Mouse (Mus musculus): ENCODE measurements around the gene Usp5. TPM values are rescaled to one million over a fixed set of nuclear protein-coding genes. Genes with fewer than 3 reads are reported as not detected.
"Not testable (repeated sequence)": the region's sequence is repeated elsewhere in the genome, so short reads cannot be mapped to it uniquely, and the experiment has no call there.

The Usp5 gene
- polyA plus RNA-seq, 1 experiment from 2014 or later = 121 TPM

GRCm38 (mm10) chr6:124811403-124811665, 17.9 kb downstream of the Usp5 start:
- H3K9me3 ChIP-seq (ENCODE audit: control insufficient read depth, low read depth, low read length) = no peaks in the 10 kb centered on the region
- H3K27ac ChIP-seq (ENCODE audit: low read length) = no peak overlapping the region
- no peaks in the 10 kb centered on the region for H3K27me3 ChIP-seq (ENCODE audit: control insufficient read depth, insufficient read depth, low read length)
- H3K4me2 ChIP-seq (replicated peaks; ENCODE audit: low read depth, low read length) = no peak overlapping the region
- no peak for ATAC-seq (ENCODE audit: insufficient number of reproducible peaks, insufficient read depth, low FRiP score, low read depth)
- H3K4me3 ChIP-seq (ENCODE audit: low read depth, low read length) = no peak overlapping the region
- peaks cover 27% of the 10 kb centered on the region for H3K4me1 ChIP-seq (ENCODE audit: control insufficient read depth, insufficient read depth, low read length)
- peaks cover 25% of the 10 kb centered on the region for H3K36me3 ChIP-seq (ENCODE audit: control insufficient read depth, insufficient read depth, low read length)
- WGBS = 83% methylated on average over 4 of the region's 4 CpGs
- H3K9ac ChIP-seq (replicated peaks; ENCODE audit: low read depth, low read length) = no peak overlapping the region

DNA sequence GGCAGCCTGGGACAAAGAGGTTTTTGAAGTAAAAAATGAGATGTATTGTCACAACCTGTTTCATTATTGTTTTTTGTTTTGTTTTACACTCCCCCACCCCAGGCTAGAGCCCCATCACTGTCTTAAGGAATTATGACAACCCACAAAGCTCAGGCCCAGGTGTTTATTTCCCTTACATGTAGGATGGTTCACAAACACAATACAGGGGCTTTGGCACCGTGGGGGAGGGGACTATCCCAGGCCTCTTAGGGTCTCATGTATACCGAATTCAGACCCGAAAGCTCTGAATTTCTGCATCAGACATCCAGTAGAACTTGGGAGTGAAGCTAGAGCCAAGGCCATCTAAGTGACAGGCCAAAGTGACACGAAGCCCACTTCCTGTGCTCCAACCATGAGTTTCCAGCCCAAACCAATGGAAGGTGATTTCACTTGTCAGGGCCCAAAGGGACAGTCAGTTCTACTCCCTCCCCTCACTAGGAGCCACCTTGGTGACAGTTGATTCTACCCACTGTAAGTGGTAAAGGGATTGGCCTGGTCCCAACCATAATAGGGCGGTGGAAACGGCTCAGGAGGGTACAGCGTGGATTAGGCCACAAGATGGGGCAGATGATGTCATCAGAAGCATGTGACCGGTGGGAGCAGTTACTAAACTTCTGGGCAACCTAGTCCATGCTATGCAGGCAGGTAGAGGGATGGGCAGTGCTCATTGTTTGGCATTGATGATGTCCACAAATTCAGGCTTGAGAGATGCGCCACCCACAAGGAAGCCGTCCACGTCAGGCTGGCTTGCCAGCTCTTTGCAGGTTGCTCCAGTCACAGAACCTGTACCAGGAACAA, 18.5 kb downstream of the Usp5 start:
- H3K9ac ChIP-seq (replicated peaks; ENCODE audit: low read depth, low read length) = not testable (repeated sequence)

GRCm38 (mm10) chr6:124809775-124810538, 19.3 kb downstream of the Usp5 start:
- ATAC-seq (ENCODE audit: insufficient number of reproducible peaks, insufficient read depth, low FRiP score, low read depth) = no peak
- H3K4me2 ChIP-seq (replicated peaks; ENCODE audit: low read depth, low read length) = peak overlapping the region; percentile 98
- H3K9ac ChIP-seq (replicated peaks; ENCODE audit: low read depth, low read length) = peak overlapping the region; percentile 71; the same call in 1 of the 2 replicates
- WGBS = 45% methylated on average over 14 of the region's 14 CpGs
- peak overlapping the region; percentile 59 for H3K4me3 ChIP-seq (ENCODE audit: low read depth, low read length)
- H3K27ac ChIP-seq (ENCODE audit: low read length) = peak overlapping the region; percentile 93
- H3K9me3 ChIP-seq (ENCODE audit: control insufficient read depth, low read depth, low read length) = no peaks in the 10 kb centered on the region
- H3K36me3 ChIP-seq (ENCODE audit: control insufficient read depth, insufficient read depth, low read length) = peaks cover 20% of the 10 kb centered on the region
- H3K27me3 ChIP-seq (ENCODE audit: control insufficient read depth, insufficient read depth, low read length) = no peaks in the 10 kb centered on the region
- H3K4me1 ChIP-seq (ENCODE audit: control insufficient read depth, insufficient read depth, low read length) = peaks cover 31% of the 10 kb centered on the region

More for the DNA sequence above, 18.5 kb downstream of the Usp5 start:
- not testable (repeated sequence) for H3K4me3 ChIP-seq (ENCODE audit: low read depth, low read length); ATAC-seq (ENCODE audit: insufficient number of reproducible peaks, insufficient read depth, low FRiP score, low read depth); H3K9me3 ChIP-seq (ENCODE audit: control insufficient read depth, low read depth, low read length); H3K4me2 ChIP-seq (replicated peaks; ENCODE audit: low read depth, low read length); H3K27me3 ChIP-seq (ENCODE audit: control insufficient read depth, insufficient read depth, low read length); H3K27ac ChIP-seq (ENCODE audit: low read length)
- WGBS = 84% methylated on average over 11 of the region's 11 CpGs
- Histone ChIP-seq H3K36me3 (ENCODE audit: control insufficient read depth, insufficient read depth, low read length) (peaks cover 24% of the 10 kb centered on the region), H3K4me1 (ENCODE audit: control insufficient read depth, insufficient read depth, low read length) (peaks cover 30% of the 10 kb centered on the region)

DNA sequence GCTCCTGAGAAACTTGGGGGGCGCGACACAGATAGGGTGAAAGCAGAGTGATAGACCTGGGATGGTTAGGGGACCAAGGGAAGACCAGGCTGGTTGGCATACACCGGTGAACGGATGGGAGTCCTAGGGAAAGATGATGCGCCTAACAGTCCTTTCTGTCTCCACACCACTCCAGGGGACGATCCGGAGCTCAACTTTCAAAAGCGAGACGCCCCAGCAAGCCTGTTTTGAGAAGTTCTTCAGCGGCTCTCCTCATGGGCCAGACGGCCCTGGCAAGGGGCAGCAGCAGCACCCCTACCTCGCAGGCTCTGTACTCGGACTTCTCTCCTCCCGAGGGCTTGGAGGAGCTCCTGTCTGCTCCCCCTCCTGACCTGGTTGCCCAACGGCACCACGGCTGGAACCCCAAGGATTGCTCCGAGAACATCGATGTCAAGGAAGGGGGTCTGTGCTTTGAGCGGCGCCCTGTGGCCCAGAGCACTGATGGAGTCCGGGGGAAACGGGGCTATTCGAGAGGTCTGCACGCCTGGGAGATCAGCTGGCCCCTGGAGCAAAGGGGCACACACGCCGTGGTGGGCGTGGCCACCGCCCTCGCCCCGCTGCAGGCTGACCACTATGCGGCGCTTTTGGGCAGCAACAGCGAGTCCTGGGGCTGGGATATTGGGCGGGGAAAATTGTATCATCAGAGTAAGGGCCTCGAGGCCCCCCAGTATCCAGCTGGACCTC, 20.1 kb downstream of the Usp5 start:
- Histone ChIP-seq H3K9me3 (ENCODE audit: control insufficient read depth, low read depth, low read length) (no peaks in the 10 kb centered on the region), H3K27me3 (ENCODE audit: control insufficient read depth, insufficient read depth, low read length) (no peaks in the 10 kb centered on the region), H3K9ac (replicated peaks; ENCODE audit: low read depth, low read length) (peak overlapping the region; percentile 71), H3K4me3 (ENCODE audit: low read depth, low read length) (peak overlapping the region; percentile 59), H3K36me3 (ENCODE audit: control insufficient read depth, insufficient read depth, low read length) (peaks cover 19% of the 10 kb centered on the region), H3K4me2 (replicated peaks; ENCODE audit: low read depth, low read length) (peak overlapping the region; percentile 98), H3K4me1 (ENCODE audit: control insufficient read depth, insufficient read depth, low read length) (peaks cover 25% of the 10 kb centered on the region; the same call in 1 of the 2 replicates), H3K27ac (ENCODE audit: low read length) (peak overlapping the region; percentile 93)
- WGBS = under 1% methylated on average over 35 of the region's 35 CpGs
- peak; percentile 5; the same call in 1 of the 2 replicates for ATAC-seq (ENCODE audit: insufficient number of reproducible peaks, insufficient read depth, low FRiP score, low read depth)

DNA sequence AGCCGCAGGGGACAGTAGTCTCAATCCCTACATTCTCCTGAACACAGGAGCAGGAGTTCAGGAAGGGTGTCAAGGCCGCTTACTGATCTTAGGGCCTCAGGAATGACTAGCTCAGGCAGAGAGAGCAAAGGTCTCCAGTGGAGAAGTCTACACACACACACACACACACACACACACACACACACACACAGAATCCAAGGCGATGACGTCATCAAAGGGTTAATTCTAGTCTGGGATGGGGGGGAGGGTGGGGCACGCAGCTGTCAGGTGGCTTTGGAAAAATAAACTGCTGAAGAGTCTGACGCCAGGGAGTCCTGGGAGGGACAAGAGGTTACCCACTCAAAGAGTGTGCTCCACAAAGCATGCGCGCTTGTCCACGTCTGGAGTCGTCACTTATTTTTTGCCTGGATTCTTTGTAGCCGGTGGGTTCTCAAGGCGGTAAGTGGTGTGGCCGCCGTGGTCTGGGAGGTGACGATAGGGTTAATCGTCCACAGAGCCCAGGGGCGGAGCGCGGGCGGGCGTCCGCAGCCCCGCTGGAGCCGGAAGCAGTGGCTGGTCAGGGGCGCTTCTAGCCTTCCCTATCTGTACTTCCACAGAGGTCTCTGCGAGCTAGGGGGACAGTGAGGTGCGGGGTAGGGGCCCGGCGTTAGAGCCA, 20.8 kb downstream of the Usp5 start, which contains the start of gene Spsb2:
TSS of gene Spsb2 (plus strand) at position 304 of the 655 bp plus-strand sequence.
- Histone ChIP-seq H3K36me3 (ENCODE audit: control insufficient read depth, insufficient read depth, low read length) (peaks cover 19% of the 10 kb centered on the region), H3K4me3 (ENCODE audit: low read depth, low read length) (peak within 1 kb of the TSS; percentile 59), H3K27me3 (ENCODE audit: control insufficient read depth, insufficient read depth, low read length) (no peaks in the 10 kb centered on the region), H3K9ac (replicated peaks; ENCODE audit: low read depth, low read length) (peak within 1 kb of the TSS; percentile 71), H3K9me3 (ENCODE audit: control insufficient read depth, low read depth, low read length) (no peaks in the 10 kb centered on the region), H3K27ac (ENCODE audit: low read length) (peak within 1 kb of the TSS; percentile 93), H3K4me1 (ENCODE audit: control insufficient read depth, insufficient read depth, low read length) (peaks cover 24% of the 10 kb centered on the region; the same call in 1 of the 2 replicates), H3K4me2 (replicated peaks; ENCODE audit: low read depth, low read length) (peak within 1 kb of the TSS; percentile 98)
- peak; percentile 53 for ATAC-seq (ENCODE audit: insufficient number of reproducible peaks, insufficient read depth, low FRiP score, low read depth)
- WGBS = 4% methylated on average over 29 of the region's 29 CpGs

GRCm38 (mm10) chr6:124807986-124808357, 21.3 kb downstream of the Usp5 start:
- WGBS = 72% methylated on average over 6 of the region's 6 CpGs
- no peak for ATAC-seq (ENCODE audit: insufficient number of reproducible peaks, insufficient read depth, low FRiP score, low read depth)
- Histone ChIP-seq H3K27ac (ENCODE audit: low read length) (peak overlapping the region; percentile 93), H3K4me2 (replicated peaks; ENCODE audit: low read depth, low read length) (peak overlapping the region; percentile 98), H3K9ac (replicated peaks; ENCODE audit: low read depth, low read length) (no peak overlapping the region), H3K4me3 (ENCODE audit: low read depth, low read length) (peak overlapping the region; percentile 59), H3K9me3 (ENCODE audit: control insufficient read depth, low read depth, low read length) (no peaks in the 10 kb centered on the region), H3K27me3 (ENCODE audit: control insufficient read depth, insufficient read depth, low read length) (no peaks in the 10 kb centered on the region), H3K36me3 (ENCODE audit: control insufficient read depth, insufficient read depth, low read length) (peaks cover 19% of the 10 kb centered on the region), H3K4me1 (ENCODE audit: control insufficient read depth, insufficient read depth, low read length) (peaks cover 24% of the 10 kb centered on the region; the same call in 1 of the 2 replicates)

DNA sequence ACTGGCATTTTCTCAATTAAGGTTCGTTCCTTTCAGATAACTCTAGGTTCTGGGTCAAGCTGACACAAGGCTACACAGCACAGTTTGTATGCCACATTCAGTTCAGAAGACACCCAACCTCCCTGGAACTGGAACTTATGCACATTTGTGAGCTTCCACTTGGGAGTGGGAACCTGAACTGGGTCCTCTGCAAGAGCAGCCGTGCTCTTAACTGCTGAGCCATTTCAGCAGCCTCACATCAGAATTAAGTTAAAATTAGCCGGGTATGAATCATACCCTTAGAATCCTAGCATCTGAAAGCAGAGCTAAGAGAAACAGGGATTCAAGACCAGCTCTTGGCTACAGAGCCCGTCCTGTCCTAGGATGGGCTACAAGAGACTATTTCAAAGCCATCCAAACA, 21.9 kb downstream of the Usp5 start:
- no peak overlapping the region for H3K27ac ChIP-seq (ENCODE audit: low read length)
- peaks cover 18% of the 10 kb centered on the region for H3K36me3 ChIP-seq (ENCODE audit: control insufficient read depth, insufficient read depth, low read length)
- H3K4me2 ChIP-seq (replicated peaks; ENCODE audit: low read depth, low read length) = no peak overlapping the region
- H3K4me1 ChIP-seq (ENCODE audit: control insufficient read depth, insufficient read depth, low read length) = peaks cover 20% of the 10 kb centered on the region; the same call in 1 of the 2 replicates
- 79% methylated on average over 4 of the region's 4 CpGs for WGBS
- H3K4me3 ChIP-seq (ENCODE audit: low read depth, low read length) = no peak overlapping the region
- no peak overlapping the region for H3K9ac ChIP-seq (replicated peaks; ENCODE audit: low read depth, low read length)
- H3K9me3 ChIP-seq (ENCODE audit: control insufficient read depth, low read depth, low read length) = no peaks in the 10 kb centered on the region
- no peak for ATAC-seq (ENCODE audit: insufficient number of reproducible peaks, insufficient read depth, low FRiP score, low read depth)
- H3K27me3 ChIP-seq (ENCODE audit: control insufficient read depth, insufficient read depth, low read length) = no peaks in the 10 kb centered on the region

Data from stomach, embryonic 14.5 days (tissue).